Mouse (Mus musculus) gastrocnemius, adult 2 months (tissue): ENCODE measurements at regions not wholly inside any gene's neighbourhood (a gene's known extent, or its start where the extent isn't known, plus 50 kb on each side); places are given as distances from the start of the nearest gene placed in this dataset.

ENCODE experiments used
- DNase-seq: peaks from one replicate; pipeline ENCODE4 v3.0.0; 2022
- H3K27ac ChIP-seq: fragments of 200-600 bp; 2 replicates; pipeline ENCODE4 v1.8.1; 2022; ENCODE audit warnings: mild to moderate bottlenecking
- H3K4me3 ChIP-seq: fragments of 200-600 bp; 2 replicates; pipeline ENCODE4 v1.8.1; 2022; ENCODE audit warnings: mild to moderate bottlenecking, moderate library complexity
- CTCF ChIP-seq: fragments of 200-600 bp; IDR thresholded peaks from 2 replicates; pipeline ENCODE4 v1.8.1; 2022; ENCODE audit warnings: antibody characterized with exemption, mild to moderate bottlenecking, moderate library complexity
- intact Hi-C: fragments of 180-260 bp; cut with DNase I; formaldehyde crosslinking; loops from one replicate; pipeline ENCODE4 v1.15.1; 2025

DNA sequence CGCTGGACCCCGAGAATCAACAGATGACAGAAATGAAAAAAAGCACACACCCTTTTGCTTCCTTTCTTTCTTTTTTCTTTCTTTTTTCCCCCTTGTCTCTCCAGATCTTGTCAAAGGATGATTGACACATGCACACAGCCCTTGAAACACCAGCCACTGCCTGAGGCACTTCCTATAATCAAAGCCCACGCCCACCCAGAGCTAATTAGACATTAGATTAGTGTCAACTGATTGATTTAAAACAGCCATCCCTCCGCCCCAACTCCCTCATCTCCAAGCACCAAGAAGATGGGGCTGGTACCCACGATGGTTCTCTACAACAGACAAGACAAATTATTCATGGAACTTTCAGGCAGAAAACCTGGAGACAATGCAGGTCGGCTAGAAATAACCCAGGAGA lies 239.5 kb upstream of the Sox9 start:
- Histone ChIP-seq H3K4me3 (no peak overlapping the region), H3K27ac (no peak overlapping the region)
- DNase-seq, result no peak
- intact Hi-C loops, result no loop called here
- TF ChIP-seq CTCF, result no peak

DNA sequence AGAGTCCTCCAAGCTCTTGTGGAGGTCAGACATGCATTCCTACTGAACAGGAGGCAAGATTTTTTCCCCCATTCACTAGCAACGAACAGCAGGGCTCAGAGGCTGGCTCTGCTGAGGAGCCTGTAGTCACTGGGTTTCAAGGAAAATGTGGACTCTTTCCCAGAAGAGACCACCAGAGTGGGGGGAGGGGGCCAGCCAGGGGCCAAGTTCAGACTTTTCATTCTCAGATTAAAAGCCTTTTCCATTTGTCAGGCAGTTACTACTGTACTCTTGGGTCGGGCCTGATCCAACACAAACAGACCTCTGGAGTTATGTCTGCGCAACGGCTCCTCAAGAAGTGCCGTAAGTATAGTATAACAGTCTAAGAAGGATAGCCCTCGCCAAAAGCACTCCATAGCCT lies 238.6 kb upstream of the Sox9 start:
- no peak overlapping the region for H3K27ac ChIP-seq
- DNase-seq, result no peak
- no peak for TF ChIP-seq CTCF
- no peak overlapping the region for H3K4me3 ChIP-seq
- intact Hi-C loops, result no loop called here

GRCm38 (mm10) chr11:112545231-112546010 lies 236.6 kb upstream of the Sox9 start:
- intact Hi-C loops, result no loop called here
- Histone ChIP-seq H3K27ac (no peak overlapping the region), H3K4me3 (no peak overlapping the region)
- no peak for TF ChIP-seq CTCF
- no peak for DNase-seq

GRCm38 (mm10) chr11:112546162-112546561 lies 235.9 kb upstream of the Sox9 start:
- intact Hi-C loops, result no loop called here
- no peak overlapping the region for H3K4me3 ChIP-seq
- H3K27ac ChIP-seq, result no peak overlapping the region
- no peak for TF ChIP-seq CTCF
- DNase-seq, result no peak

- no peak overlapping the region for H3K4me3 ChIP-seq
- no peak for TF ChIP-seq CTCF
- H3K27ac ChIP-seq, result no peak overlapping the region
- no peak for DNase-seq
- intact Hi-C loops, result no loop called here
Measured at GRCm38 (mm10) chr11:112552838-112553237, 229.2 kb upstream of the Sox9 start.

- intact Hi-C loops, result no loop called here
- H3K27ac ChIP-seq, result no peak overlapping the region
Measured at GRCm38 (mm10) chr11:112563027-112563426, 219.0 kb upstream of the Sox9 start.

GRCm38 (mm10) chr11:112564706-112565215 lies 217.3 kb upstream of the Sox9 start:
- no peak for TF ChIP-seq CTCF
- H3K4me3 ChIP-seq, result no peak overlapping the region
- intact Hi-C loops, result no loop called here
- DNase-seq, result no peak
- no peak overlapping the region for H3K27ac ChIP-seq

More at GRCm38 (mm10) chr11:112563027-112563426, 219.0 kb upstream of the Sox9 start:
- no peak for DNase-seq
- no peak overlapping the region for H3K4me3 ChIP-seq
- TF ChIP-seq CTCF, result no peak

DNA sequence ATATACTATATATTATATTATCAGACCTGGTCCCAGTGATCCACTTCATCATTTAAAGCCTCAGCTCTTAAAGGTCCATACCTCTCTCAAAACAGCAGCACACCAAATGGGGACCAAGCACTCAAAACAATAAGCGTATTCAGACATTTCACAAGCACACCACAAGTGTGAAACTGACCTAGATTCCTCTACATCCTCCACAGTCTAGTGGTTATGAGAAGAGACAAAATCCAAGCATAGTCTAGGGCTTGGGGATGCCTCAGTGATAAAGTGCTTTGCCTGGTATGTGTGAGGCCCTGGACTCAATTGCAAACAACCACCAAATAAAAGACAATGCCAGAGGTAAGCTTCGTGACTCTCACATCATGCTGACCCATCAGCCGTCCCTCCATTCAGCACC lies 216.0 kb upstream of the Sox9 start:
- intact Hi-C loops, result no loop called here
- H3K27ac ChIP-seq, result no peak overlapping the region
- DNase-seq, result no peak
- H3K4me3 ChIP-seq, result no peak overlapping the region
- no peak for TF ChIP-seq CTCF

DNA sequence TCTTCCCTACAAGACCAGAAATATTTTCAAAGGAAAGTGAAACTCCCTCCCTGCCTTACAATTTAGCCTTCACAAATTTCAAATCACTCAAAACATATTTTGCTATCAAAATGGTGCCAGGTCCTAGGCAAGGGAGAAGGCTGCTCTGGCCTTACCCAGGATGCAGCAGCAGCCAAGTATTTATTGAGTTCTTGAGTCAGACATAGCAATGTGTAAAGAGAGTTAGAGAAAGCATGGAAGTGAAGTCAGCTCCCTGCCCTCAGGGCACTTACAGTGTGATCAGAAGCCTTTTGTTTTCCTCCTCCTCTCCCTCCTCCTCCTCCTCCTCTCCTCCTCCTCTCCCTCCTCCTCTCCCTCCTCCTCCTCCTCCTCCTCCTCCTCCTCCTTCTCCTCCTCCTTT lies 194.6 kb upstream of the Sox9 start:
- TF ChIP-seq CTCF, result no peak
- no peak overlapping the region for H3K27ac ChIP-seq
- no peak overlapping the region for H3K4me3 ChIP-seq
- DNase-seq, result no peak
- intact Hi-C loops, result no loop called here

DNA sequence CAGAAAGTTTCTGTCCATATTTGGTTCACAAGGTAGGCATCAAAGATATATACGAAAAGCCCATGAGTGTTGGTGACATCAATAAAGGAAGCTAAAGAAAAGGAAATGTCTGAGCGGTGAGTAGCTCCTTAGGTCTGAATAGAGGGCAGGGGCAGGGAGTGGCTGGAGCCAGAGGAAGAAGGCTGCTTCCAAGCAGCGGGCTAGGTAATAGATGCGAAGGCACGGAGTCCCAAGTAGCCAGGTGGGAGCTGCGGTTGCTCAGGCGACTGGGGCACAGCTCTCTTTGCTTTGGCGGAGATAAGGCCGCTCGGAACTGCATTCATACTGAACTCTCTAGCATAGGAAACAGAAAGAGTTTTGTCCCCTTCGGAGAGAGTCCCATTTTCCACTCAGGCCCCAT lies 193.9 kb upstream of the Sox9 start:
- no peak overlapping the region for H3K4me3 ChIP-seq
- no peak for TF ChIP-seq CTCF
- no peak overlapping the region for H3K27ac ChIP-seq
- no peak for DNase-seq
- intact Hi-C loops, result no loop called here

DNA sequence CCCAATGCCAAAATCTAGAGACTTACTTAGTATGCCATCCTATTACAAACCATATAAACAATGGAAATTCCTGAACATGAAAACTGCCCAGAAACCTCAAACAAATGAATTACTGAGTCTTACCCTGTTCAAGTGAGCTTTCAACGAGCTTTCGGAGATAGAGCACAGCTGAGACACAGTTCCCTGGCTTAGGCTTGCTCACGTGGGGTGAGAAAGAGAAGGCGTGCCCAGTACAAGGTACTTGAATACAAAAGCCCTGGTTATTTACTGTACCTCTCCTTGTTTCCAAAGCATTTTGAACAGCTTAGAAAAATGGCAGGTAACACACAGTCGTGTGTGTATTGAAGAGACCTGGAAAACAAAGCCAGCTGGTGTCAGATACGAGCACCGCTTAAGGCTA lies 191.8 kb upstream of the Sox9 start:
- no peak overlapping the region for H3K27ac ChIP-seq
- no peak for TF ChIP-seq CTCF
- no peak for DNase-seq
- no peak overlapping the region for H3K4me3 ChIP-seq
- intact Hi-C loops, result no loop called here

GRCm38 (mm10) chr11:112592411-112593020 lies 189.5 kb upstream of the Sox9 start:
- H3K4me3 ChIP-seq, result no peak overlapping the region
- no peak for DNase-seq
- intact Hi-C loops, result no loop called here
- TF ChIP-seq CTCF, result no peak
- H3K27ac ChIP-seq, result no peak overlapping the region

GRCm38 (mm10) chr11:112593821-112594220 lies 188.2 kb upstream of the Sox9 start:
- intact Hi-C loops, result no loop called here
- no peak for TF ChIP-seq CTCF
- H3K4me3 ChIP-seq, result no peak overlapping the region
- no peak overlapping the region for H3K27ac ChIP-seq
- no peak for DNase-seq

GRCm38 (mm10) chr11:112607359-112607758 lies 174.7 kb upstream of the Sox9 start:
- no peak for TF ChIP-seq CTCF
- Histone ChIP-seq H3K4me3 (no peak overlapping the region), H3K27ac (no peak overlapping the region)
- no peak for DNase-seq
- intact Hi-C loops, result no loop called here
